Mouse (Mus musculus): Measurements from ENCODE around the gene Osbpl9. TPM values are rescaled to one million over a fixed set of nuclear protein-coding genes. Genes with fewer than 3 reads are reported as not detected.

Osbpl9 gene
- polyA plus RNA-seq, 1 experiment: 113 TPM

GRCm38 (mm10) chr4:109147278-109148038, 54.6 kb downstream of the Osbpl9 start:
- peak overlapping the region; percentile 100 for H3K27ac ChIP-seq (ENCODE audit: insufficient read depth, low read length)
- no peak overlapping the region for H3K4me3 ChIP-seq (ENCODE audit: insufficient read depth, low read length)
- TF ChIP-seq POLR2A (IDR thresholded peaks at IDR 0.05; ENCODE audit: low read depth, low read length) (peak; percentile 19; the same call in 1 of the 2 replicates), CTCF (IDR thresholded peaks at IDR 0.05; ENCODE audit: borderline replicate concordance, insufficient read depth, low read length) (no peak)
- H3K4me1 ChIP-seq (ENCODE audit: control insufficient read depth, insufficient read depth, low read length): peaks cover 18% of the 10 kb centered on the region

GRCm38 (mm10) chr4:109143091-109143490, 59.0 kb downstream of the Osbpl9 start:
- H3K27ac ChIP-seq (ENCODE audit: insufficient read depth, low read length): no peak overlapping the region
- H3K4me3 ChIP-seq (ENCODE audit: insufficient read depth, low read length): no peak overlapping the region
- peaks cover 19% of the 10 kb centered on the region for H3K4me1 ChIP-seq (ENCODE audit: control insufficient read depth, insufficient read depth, low read length)
- TF ChIP-seq POLR2A (IDR thresholded peaks at IDR 0.05; ENCODE audit: low read depth, low read length) (no peak), CTCF (IDR thresholded peaks at IDR 0.05; ENCODE audit: borderline replicate concordance, insufficient read depth, low read length) (no peak)

- Histone ChIP-seq H3K4me3 (ENCODE audit: insufficient read depth, low read length) (no peak overlapping the region), H3K4me1 (ENCODE audit: control insufficient read depth, insufficient read depth, low read length) (peaks cover 13% of the 10 kb centered on the region), H3K27ac (ENCODE audit: insufficient read depth, low read length) (no peak overlapping the region)
- TF ChIP-seq POLR2A (IDR thresholded peaks at IDR 0.05; ENCODE audit: low read depth, low read length): no peak
- TF ChIP-seq CTCF (IDR thresholded peaks at IDR 0.05; ENCODE audit: borderline replicate concordance, insufficient read depth, low read length): no peak
Measured at GRCm38 (mm10) chr4:109138551-109138950, 63.5 kb downstream of the Osbpl9 start.

- peaks cover 13% of the 10 kb centered on the region for H3K4me1 ChIP-seq (ENCODE audit: control insufficient read depth, insufficient read depth, low read length)
- TF ChIP-seq POLR2A (IDR thresholded peaks at IDR 0.05; ENCODE audit: low read depth, low read length): no peak
- TF ChIP-seq CTCF (IDR thresholded peaks at IDR 0.05; ENCODE audit: borderline replicate concordance, insufficient read depth, low read length): no peak
Measured at GRCm38 (mm10) chr4:109136475-109137125, 65.5 kb downstream of the Osbpl9 start.

GRCm38 (mm10) chr4:109134955-109135354, 67.1 kb downstream of the Osbpl9 start:
- Histone ChIP-seq H3K4me3 (ENCODE audit: insufficient read depth, low read length) (no peak overlapping the region), H3K27ac (ENCODE audit: insufficient read depth, low read length) (peak overlapping the region; percentile 34; the same call in 1 of the 2 replicates), H3K4me1 (ENCODE audit: control insufficient read depth, insufficient read depth, low read length) (peaks cover 13% of the 10 kb centered on the region)
- TF ChIP-seq POLR2A (IDR thresholded peaks at IDR 0.05; ENCODE audit: low read depth, low read length) (no peak), CTCF (IDR thresholded peaks at IDR 0.05; ENCODE audit: borderline replicate concordance, insufficient read depth, low read length) (no peak)

More at GRCm38 (mm10) chr4:109136475-109137125, 65.5 kb downstream of the Osbpl9 start:
- Histone ChIP-seq H3K27ac (ENCODE audit: insufficient read depth, low read length) (peak overlapping the region; percentile 50), H3K4me3 (ENCODE audit: insufficient read depth, low read length) (no peak overlapping the region)

- Histone ChIP-seq H3K4me1 (ENCODE audit: control insufficient read depth, insufficient read depth, low read length) (peaks cover 2% of the 10 kb centered on the region), H3K4me3 (ENCODE audit: insufficient read depth, low read length) (no peak overlapping the region), H3K27ac (ENCODE audit: insufficient read depth, low read length) (peak overlapping the region; percentile 3; the same call in 1 of the 2 replicates)
- no peak for TF ChIP-seq POLR2A (IDR thresholded peaks at IDR 0.05; ENCODE audit: low read depth, low read length)
Measured at GRCm38 (mm10) chr4:109131256-109131872, 70.7 kb downstream of the Osbpl9 start.

GRCm38 (mm10) chr4:109128971-109129370, 73.1 kb downstream of the Osbpl9 start:
- H3K27ac ChIP-seq (ENCODE audit: insufficient read depth, low read length): no peak overlapping the region

GRCm38 (mm10) chr4:109128017-109128416, 74.1 kb downstream of the Osbpl9 start:
- Histone ChIP-seq H3K4me1 (ENCODE audit: control insufficient read depth, insufficient read depth, low read length) (peaks cover 2% of the 10 kb centered on the region), H3K27ac (ENCODE audit: insufficient read depth, low read length) (no peak overlapping the region), H3K4me3 (ENCODE audit: insufficient read depth, low read length) (no peak overlapping the region)
- TF ChIP-seq CTCF (IDR thresholded peaks at IDR 0.05; ENCODE audit: borderline replicate concordance, insufficient read depth, low read length) (no peak), POLR2A (IDR thresholded peaks at IDR 0.05; ENCODE audit: low read depth, low read length) (no peak)

More at GRCm38 (mm10) chr4:109128971-109129370, 73.1 kb downstream of the Osbpl9 start:
- Histone ChIP-seq H3K4me1 (ENCODE audit: control insufficient read depth, insufficient read depth, low read length) (no peaks in the 10 kb centered on the region; the same call in 1 of the 2 replicates), H3K4me3 (ENCODE audit: insufficient read depth, low read length) (no peak overlapping the region)
- TF ChIP-seq POLR2A (IDR thresholded peaks at IDR 0.05; ENCODE audit: low read depth, low read length) (no peak), CTCF (IDR thresholded peaks at IDR 0.05; ENCODE audit: borderline replicate concordance, insufficient read depth, low read length) (no peak)

GRCm38 (mm10) chr4:109126834-109127564, 75.1 kb downstream of the Osbpl9 start:
- Histone ChIP-seq H3K4me1 (ENCODE audit: control insufficient read depth, insufficient read depth, low read length) (peaks cover 3% of the 10 kb centered on the region), H3K4me3 (ENCODE audit: insufficient read depth, low read length) (no peak overlapping the region), H3K27ac (ENCODE audit: insufficient read depth, low read length) (no peak overlapping the region)
- TF ChIP-seq CTCF (IDR thresholded peaks at IDR 0.05; ENCODE audit: borderline replicate concordance, insufficient read depth, low read length) (no peak), POLR2A (IDR thresholded peaks at IDR 0.05; ENCODE audit: low read depth, low read length) (no peak)
